Mouse (Mus musculus) midbrain, embryonic 13.5 days (tissue): Measurements from ENCODE around the gene Ypel2. TPM values are rescaled to one million over a fixed set of nuclear protein-coding genes. Genes with fewer than 3 reads are reported as not detected.

Experiments
- ATAC-seq: fragments of 200-750 bp; cut with Nextera tagmentation; 2 replicates; pipeline ENCODE4 v1.8.0; 2017; ENCODE audit warnings: mild to moderate bottlenecking, moderate TSS enrichment, moderate library complexity
- H3K27ac ChIP-seq: fragments of 300-500 bp; sonication (generic); 2 replicates; pipeline ENCODE4 v1.5.1; 2015; ENCODE audit warnings: inconsistent platforms, mild to moderate bottlenecking, moderate library complexity
- H3K27me3 ChIP-seq: fragments of 300-500 bp; sonication (generic); 2 replicates; pipeline ENCODE4 v1.6.1; 2015; ENCODE audit warnings: mild to moderate bottlenecking, inconsistent platforms
- H3K36me3 ChIP-seq: fragments of 300-500 bp; sonication (generic); 2 replicates; pipeline ENCODE4 v1.6.1; 2015; ENCODE audit warnings: mild to moderate bottlenecking, inconsistent platforms
- H3K4me1 ChIP-seq: fragments of 300-500 bp; sonication (generic); replicated peaks from 2 replicates; pipeline ENCODE4 v1.6.1; 2015; ENCODE audit warnings: inconsistent platforms
- H3K4me2 ChIP-seq: fragments of 300-500 bp; sonication (generic); replicated peaks from 2 replicates; pipeline ENCODE4 v1.6.1; 2015; ENCODE audit warnings: moderate library complexity, mild to moderate bottlenecking, inconsistent platforms
- H3K4me3 ChIP-seq: fragments of 300-500 bp; sonication (generic); replicated peaks from 2 replicates; pipeline ENCODE4 v1.5.1; 2015; ENCODE audit warnings: mild to moderate bottlenecking, inconsistent platforms
- H3K9ac ChIP-seq: fragments of 300-500 bp; sonication (generic); replicated peaks from 2 replicates; pipeline ENCODE4 v1.6.1; 2015; ENCODE audit warnings: mild to moderate bottlenecking, inconsistent platforms
- H3K9me3 ChIP-seq: fragments of 300-500 bp; sonication (generic); 2 replicates; pipeline ENCODE4 v1.6.1; 2016; ENCODE audit warnings: mild to moderate bottlenecking, inconsistent platforms
- WGBS: fragments of 180-500 bp; shearing (Covaris S2); methylation state at CpG from one replicate; pipeline ENCODE4 v1.1.7; 2015; 5-methylcytosine and 5-hydroxymethylcytosine counted together
- polyA plus RNA-seq: library from polyadenylated mRNA; unstranded; fragments of >200 nt; fragmentation: Nextera tagmentation; extraction: Ambion mirVana; gene quantifications from 2 replicates; pipeline ENCODE4 v1.2.1, GENCODE M21; 2015

Ypel2 gene
- polyA plus RNA-seq, 1 experiment from 2014 or later: 8.5 TPM

DNA sequence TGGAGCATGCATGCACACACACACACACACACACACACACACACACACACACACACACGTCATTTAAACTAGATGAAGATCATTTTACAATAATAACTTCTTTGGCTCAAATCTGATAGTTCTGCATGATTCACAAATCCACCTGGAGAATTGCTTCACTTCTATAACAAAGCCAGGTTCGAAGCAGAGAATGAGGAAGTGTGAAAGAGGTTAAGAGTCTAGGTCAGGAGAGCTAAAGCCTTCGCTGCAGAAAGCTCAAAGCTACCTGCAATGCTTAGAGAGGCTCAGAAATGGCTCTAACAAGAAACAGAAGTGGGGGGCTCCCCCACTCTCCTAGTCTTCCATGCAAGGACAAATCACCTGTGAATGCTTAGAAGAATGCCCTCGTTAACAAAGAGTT is 24.6 kb upstream of the Ypel2 start:
- no peaks in the 10 kb centered on the region for H3K27me3 ChIP-seq
- H3K4me1 ChIP-seq: no peaks in the 10 kb centered on the region
- H3K4me2 ChIP-seq: no peak overlapping the region
- no peak overlapping the region for H3K27ac ChIP-seq
- H3K9me3 ChIP-seq: no peaks in the 10 kb centered on the region
- ATAC-seq: no peak
- no peak overlapping the region for H3K4me3 ChIP-seq
- H3K9ac ChIP-seq: no peak overlapping the region
- H3K36me3 ChIP-seq: no peaks in the 10 kb centered on the region
- WGBS: 81% methylated on average over 4 of the region's 4 CpGs

DNA sequence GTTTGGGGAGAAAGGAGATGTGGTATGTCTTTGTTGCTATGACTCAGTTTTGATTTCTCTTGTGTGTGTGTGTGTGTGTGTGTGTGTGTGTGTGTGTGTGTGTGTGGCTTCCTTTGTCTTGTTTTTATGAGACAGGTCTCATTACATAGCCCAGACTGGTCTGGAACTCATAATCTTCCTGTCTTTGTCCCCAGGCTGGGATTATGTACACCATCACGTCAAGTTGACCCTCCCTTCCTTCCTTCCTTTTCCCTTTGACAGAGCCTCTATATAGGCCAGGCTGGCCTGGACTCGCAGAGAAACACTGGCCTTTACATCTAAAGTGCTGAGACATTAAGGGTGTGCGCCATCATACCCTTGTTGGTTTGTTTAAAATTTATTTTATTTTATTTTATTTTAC is 22.2 kb upstream of the Ypel2 start:
- no peak overlapping the region for H3K9ac ChIP-seq
- 73% methylated on average over 3 of the region's 3 CpGs for WGBS
- no peaks in the 10 kb centered on the region for H3K4me1 ChIP-seq
- ATAC-seq: no peak
- no peak overlapping the region for H3K27ac ChIP-seq
- no peaks in the 10 kb centered on the region for H3K36me3 ChIP-seq
- no peaks in the 10 kb centered on the region for H3K9me3 ChIP-seq
- no peak overlapping the region for H3K4me3 ChIP-seq
- no peaks in the 10 kb centered on the region for H3K27me3 ChIP-seq
- H3K4me2 ChIP-seq: no peak overlapping the region

DNA sequence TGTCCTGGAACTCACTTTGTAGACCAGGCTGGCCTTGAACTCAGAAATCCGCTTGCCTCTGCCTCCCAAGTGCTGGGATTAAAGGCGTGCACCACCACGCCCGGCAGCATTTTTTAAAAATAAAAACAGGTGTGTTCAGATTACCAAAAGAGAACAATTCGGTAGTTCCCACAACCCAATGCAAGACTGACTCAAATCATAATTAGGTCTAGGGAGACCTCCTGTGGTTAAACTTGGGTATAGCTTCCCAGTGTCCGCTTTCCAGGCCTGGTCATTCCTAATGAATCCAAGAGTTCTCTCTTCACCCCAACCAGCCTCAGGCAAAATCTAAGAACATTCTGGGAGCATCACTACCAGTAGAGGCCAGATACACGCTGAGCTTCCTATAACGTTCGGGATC is 17.0 kb upstream of the Ypel2 start:
- no peaks in the 10 kb centered on the region for H3K9me3 ChIP-seq
- H3K9ac ChIP-seq: no peak overlapping the region
- no peaks in the 10 kb centered on the region for H3K27me3 ChIP-seq
- no peak overlapping the region for H3K4me3 ChIP-seq
- H3K36me3 ChIP-seq: no peaks in the 10 kb centered on the region
- WGBS: 24% methylated on average over 9 of the region's 9 CpGs
- peaks cover 9% of the 10 kb centered on the region for H3K4me1 ChIP-seq
- peak; percentile 56 for ATAC-seq
- H3K27ac ChIP-seq: no peak overlapping the region
- no peak overlapping the region for H3K4me2 ChIP-seq

DNA sequence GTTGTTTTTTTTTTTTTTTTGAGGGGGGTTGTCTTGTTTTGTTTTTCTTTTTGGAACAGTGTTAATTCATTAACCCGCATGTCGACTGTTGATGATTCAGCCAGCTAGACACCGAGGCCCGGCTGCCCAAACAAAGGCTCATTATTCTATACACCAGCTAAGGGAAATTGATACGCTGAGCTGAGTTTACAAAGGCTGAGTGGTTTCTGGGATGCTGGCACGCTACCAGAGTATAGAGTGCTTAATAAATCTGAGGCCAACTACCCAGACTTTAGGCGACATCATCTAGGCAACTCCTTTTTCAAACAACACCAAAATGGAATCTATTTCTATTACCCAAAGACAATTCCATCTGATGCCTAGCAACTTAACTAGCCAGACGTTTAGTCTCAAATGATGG is 13.9 kb upstream of the Ypel2 start:
- H3K4me1 ChIP-seq: peaks cover 9% of the 10 kb centered on the region
- no peak overlapping the region for H3K4me2 ChIP-seq
- H3K36me3 ChIP-seq: no peaks in the 10 kb centered on the region
- H3K9me3 ChIP-seq: no peaks in the 10 kb centered on the region
- no peak overlapping the region for H3K4me3 ChIP-seq
- H3K9ac ChIP-seq: no peak overlapping the region
- peak; percentile 53; the same call in 1 of the 2 replicates for ATAC-seq
- WGBS: 15% methylated on average over 8 of the region's 8 CpGs
- no peaks in the 10 kb centered on the region for H3K27me3 ChIP-seq
- H3K27ac ChIP-seq: peak overlapping the region; percentile 64

DNA sequence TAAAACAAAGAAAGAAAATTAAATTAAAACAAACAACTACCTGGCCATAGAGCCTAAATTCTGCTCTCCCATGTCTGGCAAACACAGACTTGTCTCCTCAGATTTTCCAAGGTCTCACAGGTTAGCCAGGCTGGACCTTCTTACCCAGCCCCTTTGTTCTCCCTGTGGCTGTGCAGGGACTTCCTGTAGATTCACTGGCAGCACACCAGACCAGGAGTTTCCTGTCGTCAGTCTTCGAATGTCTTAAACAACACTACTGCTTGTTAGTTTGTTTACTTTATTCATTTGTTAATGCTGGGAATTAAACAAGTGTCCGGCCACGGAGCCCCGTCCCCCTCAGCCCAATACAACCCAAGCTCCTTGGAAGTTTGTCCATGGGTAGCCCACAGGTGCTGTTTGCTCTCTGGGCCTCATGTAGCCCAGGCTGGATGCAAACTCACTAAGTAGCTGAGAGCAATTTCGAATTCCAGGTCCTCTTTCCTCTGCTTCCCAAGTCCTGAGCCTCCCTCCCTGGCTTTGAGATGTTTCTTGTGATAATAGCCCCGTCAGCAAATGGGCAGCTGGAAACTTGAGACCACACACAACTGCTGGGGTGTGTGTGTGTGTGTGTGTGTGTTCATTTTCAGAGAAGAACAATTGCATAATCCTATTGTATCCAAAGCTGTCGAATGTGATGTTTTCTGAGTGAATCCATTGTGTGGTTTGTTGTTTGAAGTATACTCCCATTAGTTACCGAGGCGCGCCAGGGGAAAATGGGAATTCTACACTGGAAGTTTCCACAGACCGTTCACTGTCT is 11.7 kb upstream of the Ypel2 start:
- no peak for ATAC-seq
- Histone ChIP-seq H3K27ac (no peak overlapping the region), H3K4me2 (no peak overlapping the region), H3K9me3 (no peaks in the 10 kb centered on the region), H3K36me3 (no peaks in the 10 kb centered on the region), H3K4me1 (peaks cover 9% of the 10 kb centered on the region), H3K27me3 (no peaks in the 10 kb centered on the region), H3K9ac (no peak overlapping the region), H3K4me3 (no peak overlapping the region)
- 60% methylated on average over 12 of the region's 12 CpGs for WGBS

DNA sequence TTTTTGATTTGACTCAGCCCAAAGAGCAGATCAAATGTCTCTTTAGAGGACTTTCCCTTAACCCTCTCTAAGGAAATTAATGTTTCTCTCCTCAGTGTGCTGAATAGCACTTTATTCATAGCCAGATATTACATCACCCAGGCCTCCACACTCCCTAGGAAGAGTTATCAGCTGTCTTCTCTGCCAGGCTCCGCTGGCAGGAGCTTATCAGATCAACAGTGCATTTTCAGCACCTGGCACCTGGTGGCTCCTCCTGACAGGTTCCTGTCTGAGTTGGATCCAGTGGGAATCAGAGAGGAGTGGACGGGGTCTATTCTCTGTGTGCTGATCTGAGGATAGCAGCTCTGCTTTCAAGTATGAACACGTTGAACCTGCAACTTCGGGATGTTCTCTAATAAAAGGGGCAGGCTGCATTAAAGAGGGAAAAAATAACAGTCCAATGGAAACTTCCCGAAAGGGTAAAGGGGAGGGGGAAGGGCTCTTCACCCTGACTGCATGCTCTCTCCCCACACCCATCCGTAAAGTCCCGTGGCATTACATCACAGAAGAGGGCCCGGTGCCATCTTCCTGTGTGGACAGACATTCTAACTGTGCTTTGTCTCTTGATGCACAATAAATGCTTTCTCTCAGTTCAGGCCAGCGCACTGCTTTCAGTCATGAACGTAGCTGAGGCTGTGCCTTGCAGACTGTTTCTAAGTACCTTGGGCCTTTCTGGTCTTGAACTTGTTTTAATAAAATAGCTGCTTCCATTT is 8.7 kb upstream of the Ypel2 start:
- Histone ChIP-seq H3K27me3 (no peaks in the 10 kb centered on the region), H3K27ac (no peak overlapping the region), H3K4me1 (peaks cover 4% of the 10 kb centered on the region; the same call in 1 of the 2 replicates), H3K4me3 (no peak overlapping the region), H3K36me3 (no peaks in the 10 kb centered on the region), H3K9ac (no peak overlapping the region), H3K4me2 (no peak overlapping the region), H3K9me3 (no peaks in the 10 kb centered on the region)
- ATAC-seq: no peak
- WGBS: 87% methylated on average over 10 of the region's 10 CpGs

DNA sequence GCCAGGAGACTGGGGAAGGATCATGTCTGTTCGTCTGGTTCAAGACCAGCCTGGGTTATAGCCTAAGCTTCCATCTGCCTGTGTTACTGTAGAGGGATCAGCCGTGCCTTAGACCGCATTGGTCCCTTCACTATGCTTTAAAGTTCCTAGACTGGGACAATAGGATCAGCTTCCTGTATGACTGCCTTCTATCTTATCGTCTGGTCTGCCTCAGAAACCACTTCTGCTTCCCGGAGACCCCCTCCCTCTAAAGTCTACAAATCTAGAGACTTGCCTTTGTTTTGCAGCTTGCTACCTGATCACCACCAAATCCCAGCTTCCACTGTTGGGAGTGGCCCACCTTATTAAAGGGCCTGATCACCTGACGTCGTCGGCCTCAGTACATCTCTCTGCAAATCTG is 7.7 kb upstream of the Ypel2 start:
- Histone ChIP-seq H3K9me3 (no peaks in the 10 kb centered on the region), H3K36me3 (no peaks in the 10 kb centered on the region), H3K9ac (no peak overlapping the region), H3K4me2 (no peak overlapping the region), H3K4me3 (no peak overlapping the region), H3K27ac (no peak overlapping the region), H3K4me1 (peaks cover under 1% of the 10 kb centered on the region; the same call in 1 of the 2 replicates), H3K27me3 (no peaks in the 10 kb centered on the region)
- no peak for ATAC-seq
- 84% methylated on average over 8 of the region's 8 CpGs for WGBS

DNA sequence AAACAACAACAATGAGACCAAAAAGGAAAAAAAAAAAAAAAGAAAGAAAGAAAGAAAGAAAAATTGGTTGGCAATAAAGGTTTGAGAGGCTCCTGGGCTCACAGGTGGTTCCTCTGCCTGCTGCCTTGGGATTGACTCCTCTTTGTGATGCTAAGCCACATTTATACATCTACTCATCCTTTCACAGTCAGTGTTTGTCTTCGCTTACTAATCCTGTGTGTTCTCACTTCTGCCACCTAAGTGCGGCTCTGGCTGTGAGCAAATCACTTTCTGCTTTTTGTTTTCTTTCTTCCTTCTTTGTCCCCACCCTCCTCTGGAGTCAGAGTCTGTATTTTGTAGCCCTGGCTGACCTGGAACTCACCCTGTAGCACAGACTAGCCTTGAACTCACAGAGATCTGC is 2.8 kb upstream of the Ypel2 start:
- H3K27ac ChIP-seq: peak overlapping the region; percentile 73
- no peak overlapping the region for H3K4me2 ChIP-seq
- WGBS: 21% methylated on average over 2 of the region's 2 CpGs
- no peak for ATAC-seq
- H3K27me3 ChIP-seq: no peaks in the 10 kb centered on the region
- peaks cover 40% of the 10 kb centered on the region for H3K4me1 ChIP-seq
- H3K9ac ChIP-seq: no peak overlapping the region
- no peaks in the 10 kb centered on the region for H3K9me3 ChIP-seq
- no peak overlapping the region for H3K4me3 ChIP-seq
- H3K36me3 ChIP-seq: no peaks in the 10 kb centered on the region

DNA sequence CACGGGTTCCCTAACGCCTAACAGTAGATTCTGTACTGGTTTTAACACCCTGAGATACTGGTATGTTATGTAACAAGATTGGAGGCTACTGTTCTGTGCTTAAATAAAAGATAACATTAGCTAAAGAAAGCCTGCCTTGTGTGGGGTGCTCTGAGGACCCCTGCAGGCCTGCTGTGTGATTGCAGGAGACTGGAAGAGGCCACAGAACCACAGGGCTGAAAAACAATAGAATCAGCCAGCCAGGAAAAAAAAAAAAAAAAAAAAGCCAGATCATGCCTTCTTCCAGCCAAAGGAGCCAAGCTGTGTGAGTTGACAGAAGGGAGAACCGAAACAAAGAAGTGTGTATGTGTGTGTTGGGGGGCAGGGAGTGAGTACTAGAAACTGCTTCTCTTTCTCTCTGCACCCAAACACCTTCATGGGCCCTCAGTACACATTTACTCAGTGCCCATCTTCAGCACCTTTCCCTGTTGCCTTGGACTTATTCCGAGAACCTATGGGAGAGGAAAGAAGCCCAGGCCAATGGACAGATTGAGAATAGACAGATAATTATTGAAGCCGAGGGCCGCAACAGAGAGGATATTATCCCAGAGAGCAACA is 2.2 kb upstream of the Ypel2 start:
- peak overlapping the region; percentile 19; the same call in 1 of the 2 replicates for H3K9ac ChIP-seq
- H3K36me3 ChIP-seq: no peaks in the 10 kb centered on the region

DNA sequence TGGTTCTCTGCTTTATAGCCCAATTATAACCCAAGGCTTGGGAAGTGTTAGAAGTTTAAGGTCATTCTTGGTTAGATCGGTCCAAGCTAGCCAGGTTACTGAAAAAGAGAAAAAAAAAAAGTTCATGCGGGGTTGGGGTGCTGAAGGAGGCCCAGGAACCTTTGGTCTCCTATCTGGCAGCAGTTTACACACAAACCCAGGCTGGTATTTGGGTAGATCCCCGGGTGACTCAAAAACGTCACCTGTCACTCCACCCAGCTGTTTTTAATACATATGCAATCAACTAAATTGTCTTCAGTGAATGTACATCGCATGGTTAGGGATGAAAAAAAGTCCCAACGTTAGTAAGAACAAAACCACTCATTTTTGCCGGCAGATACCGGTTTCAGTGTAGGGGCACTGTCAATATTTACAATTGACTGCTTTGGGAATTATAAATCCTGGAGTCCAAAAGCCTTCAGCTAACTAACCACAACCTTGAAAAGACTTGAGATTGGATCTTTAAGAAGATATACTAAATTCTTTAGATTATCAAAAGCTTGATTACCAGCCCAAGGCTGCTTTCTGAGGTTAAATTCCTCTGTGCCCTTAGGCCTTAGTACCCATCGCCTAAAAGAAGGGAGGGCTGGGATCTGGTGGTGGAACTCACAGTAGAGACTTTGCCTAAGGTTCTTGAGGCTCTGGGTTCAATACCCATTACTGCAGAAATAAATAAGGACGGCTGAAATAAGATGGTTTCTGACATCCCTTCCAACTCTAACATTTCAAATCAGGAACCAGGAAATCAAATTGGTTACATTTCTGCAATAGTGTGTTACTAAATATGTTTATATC is 1.5 kb upstream of the Ypel2 start:
- Histone ChIP-seq H3K9me3 (no peaks in the 10 kb centered on the region), H3K27me3 (no peaks in the 10 kb centered on the region), H3K9ac (peak overlapping the region; percentile 19; the same call in 1 of the 2 replicates), H3K4me3 (no peak overlapping the region), H3K4me2 (no peak overlapping the region), H3K36me3 (no peaks in the 10 kb centered on the region), H3K27ac (0 out of 2 replicates have a peak overlapping the region, but pooled peaks have one; percentile 9), H3K4me1 (peaks cover 51% of the 10 kb centered on the region)
- no peak for ATAC-seq
- WGBS: 42% methylated on average over 10 of the region's 10 CpGs

More for the DNA sequence above, 2.2 kb upstream of the Ypel2 start:
- Histone ChIP-seq H3K27me3 (no peaks in the 10 kb centered on the region), H3K27ac (peak overlapping the region; percentile 73), H3K4me2 (no peak overlapping the region), H3K4me3 (no peak overlapping the region), H3K9me3 (no peaks in the 10 kb centered on the region), H3K4me1 (peaks cover 44% of the 10 kb centered on the region)
- 25% methylated on average over 6 of the region's 6 CpGs for WGBS
- ATAC-seq: no peak

DNA sequence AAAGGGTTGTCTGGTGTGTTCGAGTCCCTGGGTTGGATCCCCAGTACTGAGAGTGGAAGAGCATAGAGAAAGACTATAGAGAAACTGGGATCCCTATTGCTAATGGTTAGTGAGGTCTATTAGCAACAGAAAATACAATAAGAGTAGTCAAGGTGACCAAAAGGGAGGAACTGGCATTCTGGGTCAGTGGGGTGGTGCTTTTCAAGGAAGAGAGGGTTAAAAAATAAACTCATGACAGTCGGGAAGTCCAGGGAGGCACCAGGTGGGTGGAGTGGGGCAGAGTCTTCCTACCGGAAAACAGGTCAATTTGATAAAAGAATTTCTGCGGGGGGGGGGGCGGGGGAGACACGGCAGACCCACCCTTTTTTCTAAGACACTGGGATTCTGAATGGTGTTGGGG is 823 bp upstream of the Ypel2 start:
- H3K27me3 ChIP-seq: no peaks in the 10 kb centered on the region
- H3K4me1 ChIP-seq: peaks cover 57% of the 10 kb centered on the region
- H3K4me3 ChIP-seq: peak overlapping the region; percentile 95
- H3K36me3 ChIP-seq: no peaks in the 10 kb centered on the region
- H3K27ac ChIP-seq: no peak overlapping the region
- ATAC-seq: no peak
- whole genome bisulfite sequencing: 13% methylated on average over 6 of the region's 6 CpGs
- no peaks in the 10 kb centered on the region for H3K9me3 ChIP-seq
- peak overlapping the region; percentile 95 for H3K4me2 ChIP-seq
- H3K9ac ChIP-seq: no peak overlapping the region
